Mouse (Mus musculus): ENCODE data around the gene Ubxn6.

DNA sequence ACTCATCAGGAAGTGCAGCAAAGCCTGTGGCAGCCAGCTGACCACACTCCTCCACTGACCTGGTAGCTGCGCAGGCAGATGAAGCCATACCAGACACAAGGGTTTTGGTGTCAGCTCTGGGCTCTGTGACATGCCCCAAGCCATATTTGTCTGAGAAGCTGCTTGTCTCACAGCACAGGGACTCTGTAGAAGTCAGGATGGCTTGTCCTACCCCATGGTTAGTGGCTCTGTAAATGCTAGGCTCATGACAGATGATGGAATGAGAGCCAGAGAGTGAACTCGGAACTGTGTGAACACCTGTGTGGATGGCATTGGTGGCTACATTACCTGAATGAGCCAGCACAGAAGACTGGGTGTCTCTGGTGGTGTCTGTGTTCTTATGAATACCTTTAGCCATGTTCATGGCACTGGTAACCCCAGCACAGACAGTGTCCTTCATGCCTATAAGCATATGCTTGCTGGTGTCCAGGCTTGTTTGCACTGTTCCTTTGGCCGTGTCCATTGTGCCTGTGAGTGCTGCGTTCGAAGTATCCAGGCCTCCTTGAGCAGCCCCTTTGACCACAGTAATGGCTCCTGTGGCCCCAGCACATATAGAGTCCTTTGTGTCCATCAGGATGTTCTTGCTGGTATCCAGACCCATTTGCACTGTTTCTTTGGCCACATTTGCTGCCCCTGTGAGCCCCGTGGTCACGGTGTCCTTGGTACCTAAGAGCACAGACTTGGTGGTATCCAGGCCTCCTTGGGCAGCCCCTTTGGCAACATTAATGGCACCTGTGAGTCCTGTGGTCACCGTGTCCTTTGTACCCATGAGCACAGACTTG is 28.8 kb upstream of the Ubxn6 start:
- TF ChIP-seq CHD2 (IDR thresholded peaks at IDR 0.05; ENCODE audit: low read depth, low read length) (no peak), MAFK (IDR thresholded peaks at IDR 0.05; ENCODE audit: insufficient read depth, low read depth, low read length) (no peak)

All from ES-E14 (cell line).